In genomic region chr13:48660741-48661140, GRCm38 (mm10) we compare ENCODE assay signal across 19 mouse cellular contexts. TPM values are rescaled to one million over a fixed set of nuclear protein-coding genes. Genes with fewer than 3 reads are reported as not detected.
"Had no signal": no experiment of that assay in that cellular context is flagged by ENCODE, and none has a peak within 500 bp of the region (broad histone marks: within the 10 kb centered on the region; RNA-seq: fewer than 3 reads in every experiment).

No protein-coding gene starts in this region.

- H3K9me3 ChIP-seq: limb, embryonic 13.5 days; neural tube, embryonic 15.5 days had no signal

- DNase-seq: kidney, adult 8-10 months; kidney, postnatal 25 days; layer of hippocampus, adult 9-11 months; layer of hippocampus, postnatal 36 days; lung, adult 18-20 months; midbrain, embryonic 14.5 days; right cerebral cortex, adult 18-20 months; thymus, postnatal 25 days had no signal

- H3K4me2 ChIP-seq: neural tube, embryonic 15.5 days had no signal

- H3K9ac ChIP-seq: limb, embryonic 13.5 days; liver, embryonic 14.5 days; neural tube, embryonic 15.5 days had no signal

- ATAC-seq: intestine, postnatal 0 days had no signal

- H3K27ac ChIP-seq: limb, embryonic 13.5 days; liver, embryonic 14.5 days; neural tube, embryonic 15.5 days had no signal

- H3K4me3 ChIP-seq: myocyte; neural tube, embryonic 15.5 days had no signal

- H3K36me3 ChIP-seq: limb, embryonic 13.5 days; neural tube, embryonic 15.5 days had no signal

RNA-seq across cellular contexts. Expression of gene Barx1, which starts 2.1 kb away (rescaled TPM):
- total RNA-seq: layer of hippocampus, postnatal 36 days; left cerebral cortex, adult 8-10 months; left cerebral cortex, postnatal 25 days; liver, adult 2 months; megakaryocyte-erythroid progenitor cell, adult 5-6 weeks had no signal
- polyA plus RNA-seq: liver, adult 2 months; midbrain, embryonic 14.5 days; myocyte; neural tube, embryonic 11.5 days; urinary bladder, adult 2 months had no signal
